Mouse (Mus musculus): ENCODE data around the gene Gm20388.

Gm20388 gene

DNA sequence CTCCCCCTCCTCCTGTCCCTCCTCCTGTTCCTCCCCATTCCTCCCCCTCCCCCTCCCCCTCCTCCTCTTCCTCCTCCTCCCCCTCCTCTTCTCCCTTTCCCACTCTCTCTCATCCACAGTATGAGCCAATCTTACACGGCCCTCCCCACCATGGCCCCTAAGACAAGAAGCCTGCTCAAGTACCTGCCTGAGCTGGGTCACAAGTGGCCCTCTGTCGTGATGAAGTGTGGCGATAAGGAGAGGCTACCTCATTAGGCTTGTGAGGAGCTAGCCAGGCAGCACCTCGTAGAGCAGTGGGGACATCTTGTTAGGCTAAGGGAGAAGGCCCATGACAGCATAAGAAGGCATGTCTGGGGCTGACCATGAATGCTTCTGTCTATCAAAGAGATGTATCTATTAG is 1762.5 kb downstream of the Gm20388 start:
- DNase-seq (ENCODE audit: inconsistent ontology term), result no peak

DNA sequence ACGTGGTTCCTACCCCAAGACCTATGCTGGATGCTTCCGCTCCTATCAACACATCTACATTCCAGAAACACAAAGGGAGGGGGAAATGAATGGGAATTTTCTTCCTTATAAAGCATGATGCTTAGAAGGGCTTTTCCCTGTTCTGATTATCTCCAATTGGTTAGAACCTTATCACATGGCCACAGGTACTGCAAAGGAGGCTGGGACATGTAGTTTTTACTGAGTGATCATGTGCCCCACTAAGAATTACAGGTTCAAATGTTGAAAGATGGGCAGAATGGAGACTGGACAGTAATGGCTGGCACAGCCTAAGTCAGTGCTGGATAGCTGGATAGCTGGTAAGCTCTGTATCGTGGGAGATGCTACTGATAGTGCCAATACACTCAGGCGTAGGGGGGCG is 1763.3 kb downstream of the Gm20388 start:
- peak; percentile 15 for DNase-seq (ENCODE audit: inconsistent ontology term)

DNA sequence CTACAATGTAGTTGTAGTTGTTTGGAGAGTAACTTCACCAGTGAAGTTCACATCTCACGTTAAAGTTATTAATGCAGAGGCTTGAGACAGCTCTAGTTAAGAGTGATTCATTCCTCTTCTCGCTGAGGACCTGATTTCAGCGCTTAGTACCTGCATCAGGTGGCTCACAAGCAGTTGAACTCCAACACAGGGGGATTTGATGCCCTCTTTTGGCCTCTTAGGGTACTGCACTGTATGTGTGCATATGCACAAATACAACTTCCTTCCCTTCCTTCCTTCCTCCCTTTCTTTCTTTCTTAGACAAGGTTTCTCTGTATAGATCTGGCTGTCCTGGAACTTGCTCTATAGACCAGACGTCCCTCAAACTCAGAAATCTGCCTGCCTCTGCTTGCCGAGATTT is 1763.9 kb downstream of the Gm20388 start:
- DNase-seq (ENCODE audit: inconsistent ontology term), result no peak

DNA sequence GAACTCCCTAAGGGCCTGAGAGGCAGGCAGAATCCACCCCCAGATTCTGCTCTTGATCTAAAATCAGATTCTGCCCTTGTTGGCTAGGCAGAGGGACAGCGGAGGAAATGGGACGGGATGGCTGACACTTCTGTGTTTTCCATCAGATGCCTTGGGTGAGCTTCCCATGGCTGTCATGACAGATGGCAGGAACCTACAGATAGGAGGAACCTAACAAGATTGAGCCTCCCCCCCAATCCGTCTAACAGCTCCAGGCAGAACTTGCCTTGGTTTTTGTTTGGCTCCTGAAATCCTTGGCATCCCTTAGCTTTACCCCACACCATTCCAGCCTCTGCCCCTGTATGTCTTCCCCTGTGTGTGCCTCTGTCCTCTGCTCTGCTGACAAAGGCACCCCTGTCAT is 1764.5 kb downstream of the Gm20388 start:
- DNase-seq (ENCODE audit: inconsistent ontology term), result no peak

DNA sequence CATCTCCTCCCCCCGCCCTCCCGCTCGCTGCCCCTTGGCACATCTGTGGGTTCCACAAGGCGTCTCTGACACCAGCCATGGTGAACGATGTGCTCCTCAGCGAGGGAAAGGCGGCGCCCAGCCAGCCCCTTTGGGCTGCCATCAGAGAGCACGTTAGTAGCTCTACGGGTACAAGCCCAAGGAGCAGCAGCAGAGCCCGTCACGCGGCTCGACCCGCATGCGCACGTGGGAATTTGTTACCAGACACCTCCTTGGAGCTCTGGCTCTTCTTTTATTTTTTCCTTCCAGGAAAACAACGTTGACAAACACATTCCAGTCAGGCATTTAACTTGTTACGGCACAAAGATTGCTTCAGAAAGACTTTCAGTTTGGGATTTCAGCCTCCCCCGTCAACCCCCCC is 1765.1 kb downstream of the Gm20388 start:
- DNase-seq (ENCODE audit: inconsistent ontology term), result no peak

DNA sequence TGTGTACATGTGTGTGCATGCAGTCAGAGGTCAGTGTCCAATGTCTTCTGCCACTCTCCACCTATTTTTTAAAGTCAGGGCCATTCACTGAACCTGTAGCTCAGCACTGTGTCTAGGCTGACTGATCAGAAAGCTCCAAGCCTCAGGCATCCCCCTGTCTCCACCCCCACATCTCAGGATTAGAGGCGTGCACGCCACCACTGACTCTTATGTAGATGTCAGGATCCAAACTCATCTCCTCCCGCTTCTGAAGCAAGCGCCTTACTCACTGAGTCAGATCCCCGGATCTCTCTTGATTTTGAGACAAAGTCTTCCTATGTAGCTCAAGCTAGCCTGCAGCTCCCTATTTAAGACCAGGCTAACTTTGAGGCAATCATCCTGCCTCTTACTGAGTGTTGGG is 1768.1 kb downstream of the Gm20388 start:
- DNase-seq (ENCODE audit: inconsistent ontology term), result no peak

GRCm38 (mm10) chr8:121680896-121681295 is 1770.3 kb downstream of the Gm20388 start:
- DNase-seq (ENCODE audit: inconsistent ontology term), result no peak

DNA sequence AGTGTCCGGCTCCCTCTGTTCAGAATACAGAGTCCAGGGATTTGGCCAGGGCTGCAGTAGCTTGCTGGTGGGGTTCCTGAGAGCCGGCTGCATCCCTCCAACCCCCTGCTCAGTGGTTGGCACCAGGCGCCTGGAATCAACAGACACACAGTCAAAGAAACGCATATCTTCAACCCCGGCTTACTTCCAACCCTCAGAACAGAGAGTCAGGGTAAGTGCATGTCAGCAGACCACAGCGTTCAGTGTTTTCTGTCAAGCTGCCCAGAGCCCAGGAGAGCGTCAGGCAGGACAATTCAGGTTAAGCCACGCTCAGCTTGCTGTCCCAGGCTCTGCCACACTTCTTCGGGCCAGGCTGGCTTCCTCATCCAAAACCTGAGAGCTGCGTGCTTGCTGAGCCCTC is 1770.8 kb downstream of the Gm20388 start:
- DNase-seq (ENCODE audit: inconsistent ontology term), result peak; percentile 19

DNA sequence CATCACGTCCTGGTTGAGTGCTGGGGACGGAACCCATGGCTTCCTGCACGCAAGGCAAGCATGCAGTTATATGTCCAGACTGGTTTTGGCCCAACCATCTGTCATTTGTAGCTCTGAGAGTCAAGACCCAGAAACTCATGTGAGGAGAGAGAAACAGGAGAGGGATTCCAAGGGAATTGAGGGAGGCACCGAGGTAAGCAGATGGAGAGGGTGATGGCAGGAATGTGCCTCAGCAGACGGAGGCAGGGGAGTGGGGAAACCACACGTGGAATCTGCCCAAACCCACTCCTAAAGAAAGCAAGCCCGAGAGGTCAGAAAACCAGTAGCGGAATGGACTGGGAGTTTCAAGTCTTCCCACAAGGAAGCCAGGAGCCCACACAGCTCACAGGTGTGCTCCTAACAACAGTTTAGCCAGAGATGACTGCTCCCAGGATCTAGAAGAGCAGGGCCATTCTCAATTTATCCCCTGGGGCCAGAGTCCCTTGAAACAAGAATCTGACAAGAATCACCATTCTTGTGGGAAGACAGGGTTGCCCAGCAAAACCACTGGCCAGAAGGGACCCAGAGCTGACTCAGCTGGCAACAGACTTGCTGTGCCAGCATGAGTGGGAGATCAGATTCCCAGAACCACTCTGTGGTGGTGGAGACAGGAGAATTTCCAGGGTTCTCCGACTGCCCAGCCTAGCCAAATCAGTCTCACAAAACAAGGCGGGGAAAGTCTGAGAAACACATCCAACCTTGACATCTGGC is 1772.6 kb downstream of the Gm20388 start:
- peak; percentile 68 for DNase-seq (ENCODE audit: inconsistent ontology term)

- peak; percentile 36 for DNase-seq (ENCODE audit: inconsistent ontology term)
Observed at GRCm38 (mm10) chr8:121685419-121685818, 1774.8 kb downstream of the Gm20388 start.

- DNase-seq (ENCODE audit: inconsistent ontology term), result peak; percentile 49
Observed at GRCm38 (mm10) chr8:121687455-121688161, 1777.0 kb downstream of the Gm20388 start.

DNA sequence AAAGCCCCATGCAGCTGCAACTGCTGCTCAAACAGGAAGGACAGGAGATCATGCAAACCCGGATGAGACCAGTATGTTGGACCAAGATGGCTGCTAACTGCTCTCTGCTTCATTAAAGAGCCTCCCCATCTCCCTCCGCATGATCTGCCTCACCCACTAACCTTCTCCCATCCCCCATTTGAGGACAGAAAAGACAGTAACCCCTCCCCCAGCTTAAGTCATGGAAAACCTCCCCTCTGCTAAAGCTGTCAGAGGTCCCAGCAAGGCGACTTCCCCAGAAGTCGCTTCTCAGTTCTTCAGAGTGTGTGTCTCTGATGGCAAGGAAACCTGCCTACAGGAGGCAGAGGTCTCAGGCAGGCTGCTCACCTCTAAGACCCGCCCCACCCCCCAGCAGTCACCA is 1777.9 kb downstream of the Gm20388 start:
- no peak for DNase-seq (ENCODE audit: inconsistent ontology term)

DNA sequence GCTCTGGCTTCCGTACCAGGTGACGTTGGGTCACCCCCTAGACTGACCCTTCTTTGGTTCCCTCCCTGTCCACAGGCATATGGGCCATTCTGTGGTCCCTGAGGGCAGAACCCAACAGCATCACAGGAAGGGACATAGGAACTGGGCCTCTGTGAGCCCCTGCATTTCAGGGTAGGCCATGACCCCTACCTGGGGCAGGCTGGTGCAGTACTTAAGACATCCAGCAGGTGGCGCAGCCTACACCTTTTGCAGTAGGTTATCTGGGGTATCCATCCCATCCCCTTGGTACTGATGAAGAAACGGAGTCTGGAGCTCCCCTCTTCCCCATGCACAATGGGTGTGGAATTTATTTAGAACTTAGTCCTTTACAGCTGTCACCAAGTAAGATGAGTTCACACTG is 1783.8 kb downstream of the Gm20388 start:
- no peak for DNase-seq (ENCODE audit: inconsistent ontology term)

DNA sequence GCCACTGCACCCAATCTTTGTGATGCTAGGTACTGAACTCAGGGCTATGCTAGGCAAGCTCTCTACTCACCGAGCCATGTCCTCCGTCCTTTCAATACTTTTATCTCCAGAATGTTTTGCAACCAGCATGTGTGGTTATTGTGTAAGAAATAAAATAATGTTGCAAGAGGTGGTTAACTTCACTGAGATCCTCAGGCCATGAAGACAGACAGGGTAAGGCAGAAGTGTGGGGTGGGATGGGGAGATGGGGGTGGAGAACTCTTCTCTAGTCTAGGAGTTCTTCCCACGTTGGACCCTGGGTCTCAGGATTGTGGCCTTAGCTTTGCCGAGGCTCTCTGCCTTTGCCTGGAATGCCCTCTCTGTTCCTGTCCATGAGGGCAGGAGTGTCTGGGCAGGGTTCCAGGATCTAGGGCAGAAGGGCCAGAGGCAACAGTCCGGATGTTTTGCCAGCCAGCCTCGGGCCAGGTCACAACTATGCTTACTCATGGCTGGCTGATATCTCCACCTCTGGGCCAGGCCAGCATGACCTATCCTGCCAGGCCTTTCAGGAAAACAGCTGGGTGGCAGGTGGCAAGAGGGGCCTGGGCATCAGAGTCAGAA is 1785.0 kb downstream of the Gm20388 start:
- peak; percentile 40 for DNase-seq (ENCODE audit: inconsistent ontology term)

DNA sequence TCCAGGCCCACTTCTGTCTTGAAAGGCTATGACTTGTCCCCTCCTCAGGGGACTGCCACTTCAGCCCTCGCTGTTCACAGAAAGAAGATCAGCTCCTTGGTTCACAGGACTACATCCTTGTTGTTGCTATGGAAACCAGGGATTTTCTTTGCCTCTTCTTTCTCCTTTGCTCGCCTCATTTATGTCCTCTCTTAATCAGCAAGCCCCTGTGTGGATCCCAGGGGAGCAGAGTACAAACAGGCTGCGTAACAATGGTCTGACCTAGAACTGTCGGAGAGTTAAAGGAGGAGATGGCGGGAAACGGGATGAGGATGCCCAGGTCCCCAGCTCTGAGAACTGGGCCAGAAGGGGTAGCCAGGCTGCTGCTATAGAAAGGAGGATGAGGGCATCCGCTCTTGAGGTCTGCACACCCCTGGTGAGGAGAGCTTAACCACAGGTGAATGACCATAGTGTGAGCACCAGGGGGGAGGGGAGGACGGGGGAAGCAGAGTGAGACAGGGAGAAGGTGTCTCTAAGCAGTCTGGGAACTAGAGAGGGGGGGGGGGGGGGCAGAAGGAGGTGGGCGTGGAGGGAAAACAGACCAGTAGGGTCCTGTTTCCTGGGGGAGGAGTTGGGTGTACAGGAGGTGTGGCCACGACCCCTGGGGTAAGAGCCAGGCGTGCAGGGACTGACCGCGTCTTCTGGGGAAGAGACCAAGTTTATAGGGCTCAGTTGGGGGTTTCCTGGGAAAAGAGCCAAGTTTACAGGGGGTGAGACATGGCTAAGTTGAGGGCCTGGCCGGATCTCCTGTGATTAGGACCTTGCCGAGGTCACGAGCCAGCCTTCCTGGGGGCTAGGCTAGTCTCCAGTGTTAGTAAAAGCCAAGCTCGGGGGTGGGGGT is 1787.3 kb downstream of the Gm20388 start:
- DNase-seq (ENCODE audit: inconsistent ontology term), result peak; percentile 7

- DNase-seq (ENCODE audit: inconsistent ontology term), result no peak
Observed at GRCm38 (mm10) chr8:121698615-121699101, 1788.0 kb downstream of the Gm20388 start.

- no peak for DNase-seq (ENCODE audit: inconsistent ontology term)
Observed at GRCm38 (mm10) chr8:121699936-121700335, 1789.3 kb downstream of the Gm20388 start.

DNA sequence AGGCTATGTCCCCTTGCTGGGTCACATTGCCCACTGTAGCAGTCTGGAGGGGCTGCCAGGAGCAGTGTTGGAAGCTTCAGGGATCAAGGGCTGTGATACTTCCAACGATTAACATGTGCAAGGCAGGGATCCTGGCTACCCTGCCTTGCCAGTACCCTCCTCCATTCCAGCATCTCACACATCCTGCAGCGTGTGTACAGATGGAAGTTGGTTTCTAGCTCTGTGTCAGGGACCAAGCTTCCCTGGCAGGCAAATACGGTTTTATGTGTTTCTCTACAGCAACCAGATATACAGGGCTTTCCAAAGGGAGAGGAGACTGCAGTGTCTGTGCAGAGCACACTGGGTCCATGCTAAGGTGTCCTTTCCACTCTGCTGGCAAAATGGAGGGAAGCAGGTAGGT is 1794.5 kb downstream of the Gm20388 start:
- no peak for DNase-seq (ENCODE audit: inconsistent ontology term)

DNA sequence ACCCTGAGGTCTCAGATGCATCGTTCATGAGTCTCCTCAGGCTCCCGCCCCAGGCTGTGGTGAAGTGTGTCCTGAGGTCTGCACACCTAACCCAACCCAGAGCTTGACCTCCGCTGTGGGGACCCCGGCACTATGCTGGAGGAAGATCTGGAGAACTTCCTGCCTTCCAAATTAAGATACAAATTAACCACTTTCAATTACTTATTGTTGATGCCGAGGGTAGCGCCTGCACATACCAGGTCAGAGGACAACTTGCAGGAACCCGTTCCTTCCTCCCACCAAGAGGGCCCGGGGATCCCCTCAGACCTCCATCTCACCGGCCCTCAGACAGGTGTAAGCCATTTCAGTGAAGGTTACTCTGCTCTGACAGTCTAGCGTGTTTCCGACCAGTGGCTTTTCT is 1796.3 kb downstream of the Gm20388 start:
- no peak for DNase-seq (ENCODE audit: inconsistent ontology term)

- no peak for DNase-seq (ENCODE audit: inconsistent ontology term)
Observed at GRCm38 (mm10) chr8:121708406-121708805, 1797.8 kb downstream of the Gm20388 start.

DNA sequence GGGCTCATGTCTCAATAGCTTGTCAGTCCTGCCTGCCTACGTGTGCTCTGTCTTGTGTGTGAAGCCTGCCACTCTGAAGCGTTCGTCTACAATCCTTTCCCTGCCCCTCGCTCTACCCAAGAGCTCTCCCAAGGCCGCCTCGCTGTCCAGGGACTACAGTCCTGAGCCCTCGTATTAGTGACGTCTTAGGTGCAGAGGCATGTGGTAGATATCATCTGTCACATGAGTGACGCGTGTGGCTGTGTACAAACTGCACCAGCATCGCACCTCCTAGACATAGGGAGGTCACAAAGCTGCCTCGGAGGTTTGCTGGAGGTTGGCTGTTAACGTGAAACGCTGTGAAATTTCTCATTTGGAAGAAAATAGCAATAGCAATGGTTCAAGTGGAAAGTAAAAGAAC is 1806.9 kb downstream of the Gm20388 start:
- DNase-seq (ENCODE audit: inconsistent ontology term), result no peak

DNA sequence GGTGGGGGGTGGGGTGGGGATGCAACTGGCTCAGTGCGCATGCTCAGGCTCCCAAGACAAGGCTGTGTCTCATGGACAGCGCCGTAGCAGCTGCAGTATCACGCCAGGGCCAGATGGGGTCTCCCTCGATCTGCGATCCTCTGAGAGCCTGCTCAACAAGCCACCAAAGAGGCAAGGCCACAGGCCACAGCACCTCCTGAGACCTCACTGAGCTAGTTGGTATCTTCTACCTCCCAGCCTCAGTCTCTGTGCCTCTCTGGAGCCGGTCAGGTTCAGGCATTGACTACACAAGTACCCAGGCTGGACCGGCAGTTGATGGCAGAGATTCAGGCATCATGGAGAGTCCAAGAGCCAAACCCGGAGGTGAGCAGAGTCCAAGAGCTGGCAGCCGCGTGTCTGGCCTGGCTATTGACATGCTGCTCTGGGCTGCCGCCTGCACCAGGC is 1807.4 kb downstream of the Gm20388 start:
- peak; percentile 83 for DNase-seq (ENCODE audit: inconsistent ontology term)

All from Muller cell, postnatal 12 days (primary cell).